Mouse (Mus musculus) cerebellum, adult 2 months (tissue): Measurements from ENCODE around the gene Orm2.

Source experiments
- CTCF ChIP-seq: fragments of 200-500 bp; IDR thresholded peaks from 2 replicates; pipeline ENCODE4 v1.5.1; 2011; ENCODE audit warnings: low read depth, mild to moderate bottlenecking, control low read depth, low read length, moderate library complexity, borderline replicate concordance; ENCODE audit not compliant: insufficient read depth
- POLR2A ChIP-seq: fragments of 200-500 bp; IDR thresholded peaks from 2 replicates; pipeline ENCODE4 v1.6.1; 2011; ENCODE audit warnings: low read length, control low read depth, borderline replicate concordance; ENCODE audit not compliant: insufficient read depth

- TF ChIP-seq CTCF (no peak), POLR2A (no peak)
Measured at GRCm38 (mm10) chr4:63375367-63375766, 13.1 kb downstream of the Orm2 start.
